In genomic region chr9:110419511-110420112, GRCm38 (mm10) we compare ENCODE assay signal across 19 mouse cellular contexts. TPM values are rescaled to one million over a fixed set of nuclear protein-coding genes. Genes with fewer than 3 reads are reported as not detected.
DNase-seq lines count a peak whose midpoint lies in the region; ATAC-seq and TF ChIP-seq lines count a peak whose summit lies in the region.
"Had no signal": no experiment of that assay in that cellular context is flagged by ENCODE, and none has a peak within 500 bp of the region (broad histone marks: within the 10 kb centered on the region; RNA-seq: fewer than 3 reads in every experiment).

Ngp (plus strand) TSS chr9:110419747.

- H3K9me3 ChIP-seq in lung, postnatal 0 days (ENCODE audit: low read length), result no peaks in the 10 kb centered on the region
- no peaks in the 10 kb centered on the region for H3K9me3 ChIP-seq in liver, embryonic 14.5 days (ENCODE audit: control insufficient read depth, low read length)
- H3K9me3 ChIP-seq in stomach, embryonic 16.5 days (replicated peaks; ENCODE audit: control insufficient read depth, low read length), result no peaks in the 10 kb centered on the region
- no peaks in the 10 kb centered on the region for H3K9me3 ChIP-seq in intestine, postnatal 0 days (ENCODE audit: control insufficient read depth)
- H3K9me3 ChIP-seq: embryonic facial prominence, embryonic 15.5 days; forebrain, embryonic 13.5 days; G1E; hindbrain, embryonic 10.5 days; limb, embryonic 12.5 days; lung, embryonic 15.5 days had no signal

- no peak within 1 kb of the TSS for H3K9ac ChIP-seq in lung, postnatal 0 days (replicated peaks; ENCODE audit: low read depth)
- no peak within 1 kb of the TSS for H3K9ac ChIP-seq in liver, embryonic 14.5 days (replicated peaks)
- no peak within 1 kb of the TSS for H3K9ac ChIP-seq in stomach, embryonic 16.5 days (ENCODE audit: low read length)
- no peak within 1 kb of the TSS for H3K9ac ChIP-seq in intestine, postnatal 0 days (ENCODE audit: low read depth, low read length)
- H3K9ac ChIP-seq: embryonic facial prominence, embryonic 15.5 days; forebrain, embryonic 13.5 days; limb, embryonic 12.5 days; lung, embryonic 15.5 days had no signal

- TF ChIP-seq CTCF in lung, postnatal 0 days (IDR thresholded peaks at IDR 0.05), result no peak
- no peak for TF ChIP-seq CTCF in liver, embryonic 14.5 days (IDR thresholded peaks at IDR 0.05; ENCODE audit: low read depth)
- TF ChIP-seq CTCF in intestine, postnatal 0 days (IDR thresholded peaks at IDR 0.05; ENCODE audit: low read depth), result no peak

- no peak for DNase-seq in lung, postnatal 0 days (ENCODE audit: low spot score)
- DNase-seq in lung, postnatal 4 days, result no peak
- DNase-seq in liver, embryonic 14.5 days (ENCODE audit: low read depth in 3 of 3, low spot score in 3 of 3), result no peak
- DNase-seq in heart, adult 8-10 months (ENCODE audit: low spot score), result no peak
- DNase-seq: cerebellum, adult 2 months; kidney, adult 2 months; kidney, postnatal 25 days; layer of hippocampus, adult 9-11 months; right cerebral cortex, postnatal 14 days had no signal

- TF ChIP-seq EP300 in lung, postnatal 0 days (IDR thresholded peaks at IDR 0.05), result no peak
- TF ChIP-seq EP300 in liver, embryonic 14.5 days (IDR thresholded peaks at IDR 0.05; ENCODE audit: low read depth), result no peak

- WGBS in lung, postnatal 0 days, result 74% methylated on average over 12 of the region's 12 CpGs
- 63% methylated on average over 12 of the region's 12 CpGs for WGBS in liver, embryonic 14.5 days (ENCODE audit: insufficient replicate concordance)
- WGBS in stomach, embryonic 16.5 days, result 82% methylated on average over 12 of the region's 12 CpGs
- WGBS in intestine, postnatal 0 days, result 78% methylated on average over 12 of the region's 12 CpGs

- no peak within 1 kb of the TSS for H3K4me2 ChIP-seq in lung, postnatal 0 days (replicated peaks; ENCODE audit: low read depth, low read length)
- H3K4me2 ChIP-seq in liver, embryonic 14.5 days (ENCODE audit: low read depth), result no peak within 1 kb of the TSS
- H3K4me2 ChIP-seq in stomach, embryonic 16.5 days (ENCODE audit: low read depth, low read length), result no peak within 1 kb of the TSS
- H3K4me2 ChIP-seq in intestine, postnatal 0 days (replicated peaks; ENCODE audit: low read depth), result no peak within 1 kb of the TSS
- H3K4me2 ChIP-seq: embryonic facial prominence, embryonic 15.5 days; forebrain, embryonic 13.5 days; limb, embryonic 12.5 days; lung, embryonic 15.5 days had no signal

- H3K36me3 ChIP-seq in lung, postnatal 0 days (ENCODE audit: insufficient read depth, low read length), result no peaks in the 10 kb centered on the region
- H3K36me3 ChIP-seq in liver, embryonic 14.5 days (replicated peaks; ENCODE audit: control insufficient read depth, insufficient read depth, low read depth), result no peaks in the 10 kb centered on the region
- H3K36me3 ChIP-seq in stomach, embryonic 16.5 days (ENCODE audit: control insufficient read depth, insufficient read depth, low read length), result no peaks in the 10 kb centered on the region
- H3K36me3 ChIP-seq in intestine, postnatal 0 days (ENCODE audit: control insufficient read depth, insufficient read depth), result no peaks in the 10 kb centered on the region
- H3K36me3 ChIP-seq: embryonic facial prominence, embryonic 15.5 days; G1E; hindbrain, embryonic 10.5 days; limb, embryonic 12.5 days; lung, embryonic 15.5 days had no signal

- H3K27ac ChIP-seq in lung, postnatal 0 days (ENCODE audit: low read length), result no peak within 1 kb of the TSS
- no peak within 1 kb of the TSS for H3K27ac ChIP-seq in liver, embryonic 14.5 days
- H3K27ac ChIP-seq in stomach, embryonic 16.5 days (ENCODE audit: low read length), result no peak within 1 kb of the TSS
- H3K27ac ChIP-seq in intestine, postnatal 0 days (ENCODE audit: low read depth, low read length), result no peak within 1 kb of the TSS
- H3K27ac ChIP-seq: embryonic facial prominence, embryonic 15.5 days; forebrain, embryonic 13.5 days; hindbrain, embryonic 10.5 days; limb, embryonic 12.5 days; lung, embryonic 15.5 days had no signal

- no peak within 1 kb of the TSS for H3K4me3 ChIP-seq in lung, postnatal 0 days (ENCODE audit: low read depth, low read length)
- no peak within 1 kb of the TSS for H3K4me3 ChIP-seq in liver, embryonic 14.5 days (ENCODE audit: insufficient read depth in 1 of 2, low read depth in 2 of 2, low read length in 2 of 2)
- no peak within 1 kb of the TSS for H3K4me3 ChIP-seq in stomach, embryonic 16.5 days (replicated peaks; ENCODE audit: low read length)
- H3K4me3 ChIP-seq in intestine, postnatal 0 days (ENCODE audit: low read depth, low read length), result no peak within 1 kb of the TSS
- H3K4me3 ChIP-seq: embryonic facial prominence, embryonic 15.5 days; forebrain, embryonic 13.5 days; hindbrain, embryonic 10.5 days; limb, embryonic 12.5 days; lung, embryonic 15.5 days had no signal

- H3K27me3 ChIP-seq in lung, postnatal 0 days (replicated peaks; ENCODE audit: insufficient read depth, low read length), result no peaks in the 10 kb centered on the region
- no peaks in the 10 kb centered on the region for H3K27me3 ChIP-seq in liver, embryonic 14.5 days (ENCODE audit: control insufficient read depth, insufficient read depth, low read length)
- no peaks in the 10 kb centered on the region for H3K27me3 ChIP-seq in stomach, embryonic 16.5 days (ENCODE audit: control insufficient read depth, insufficient read depth, low read length)
- H3K27me3 ChIP-seq in intestine, postnatal 0 days (replicated peaks; ENCODE audit: control insufficient read depth, insufficient read depth, low read length), result no peaks in the 10 kb centered on the region
- H3K27me3 ChIP-seq: embryonic facial prominence, embryonic 15.5 days; forebrain, embryonic 13.5 days; limb, embryonic 12.5 days; lung, embryonic 15.5 days had no signal

- no peak for ATAC-seq in lung, postnatal 0 days
- no peak for ATAC-seq in erythroblast, adult 5-6 weeks (replicated peaks; ENCODE audit: low FRiP score, poor library complexity, severe bottlenecking)
- ATAC-seq in liver, embryonic 14.5 days (ENCODE audit: insufficient read depth), result no peak
- no peak for ATAC-seq in stomach, embryonic 16.5 days (ENCODE audit: insufficient read depth, low FRiP score)
- ATAC-seq in intestine, postnatal 0 days, result no peak
- ATAC-seq: CD4-positive, CD25-positive, alpha-beta regulatory T cell, adult 4 months; forebrain, embryonic 13.5 days had no signal

- no peaks in the 10 kb centered on the region for H3K4me1 ChIP-seq in lung, postnatal 0 days (ENCODE audit: insufficient read depth, low read depth, low read length)
- no peaks in the 10 kb centered on the region for H3K4me1 ChIP-seq in liver, embryonic 14.5 days (replicated peaks; ENCODE audit: control insufficient read depth in 2 of 2, insufficient read depth in 2 of 2, low read length in 1 of 2)
- no peaks in the 10 kb centered on the region for H3K4me1 ChIP-seq in stomach, embryonic 16.5 days (ENCODE audit: control insufficient read depth, insufficient read depth, low read length)
- no peaks in the 10 kb centered on the region; the same call in 1 of the 2 replicates for H3K4me1 ChIP-seq in intestine, postnatal 0 days (replicated peaks; ENCODE audit: control insufficient read depth, insufficient read depth, low read length)
- H3K4me1 ChIP-seq: embryonic facial prominence, embryonic 15.5 days; forebrain, embryonic 13.5 days; hindbrain, embryonic 10.5 days; limb, embryonic 12.5 days; lung, embryonic 15.5 days had no signal

RNA-seq across cellular contexts. Expression of gene Ngp, which starts in this region (rescaled TPM):
- polyA plus RNA-seq in lung, postnatal 0 days (2015; fragmentation: Nextera tagmentation; extraction: Ambion mirVana), result 24.6 and 30.7 TPM in 2 replicates
- total RNA-seq in erythroblast, adult 5-6 weeks (2015; ENCODE audit: low replicate concordance), result 6,400 and 7,048 TPM in 2 replicates
- total RNA-seq in erythroblast, adult 5-6 weeks (2017; ENCODE audit: low replicate concordance), result 1,550 and 2,626 TPM in 2 replicates
- polyA plus RNA-seq in liver, embryonic 14.5 days (2012; rRNA removed), result 38.4 and 42.6 TPM in 2 replicates
- 91.5 and 124 TPM in 2 replicates for polyA plus RNA-seq in liver, embryonic 14.5 days (2014; fragmentation: Nextera tagmentation; extraction: Ambion mirVana)
- polyA plus RNA-seq in stomach, embryonic 16.5 days (2015; fragmentation: Nextera tagmentation; extraction: Ambion mirVana), result 56.0 and 66.0 TPM in 2 replicates
- polyA plus RNA-seq in intestine, postnatal 0 days (2015; fragmentation: Nextera tagmentation; extraction: Ambion mirVana), result 1.9 and 2.1 TPM in 2 replicates
- 1 to 10 TPM in 1 of 4 experiments, not detected in 3; 3.0 TPM for total RNA-seq in heart, adult 8-10 months (2022)
- polyA plus RNA-seq: CD4-positive, CD25-positive, alpha-beta regulatory T cell, adult 4 months; hindbrain, embryonic 10.5 days had no signal

Comparison
In these comparisons a context has a peak if more than half of its experiments do, and no peak if none do; other contexts are left out.
1. RNA of gene Ngp (total RNA-seq): 1,550 to 7,048 TPM in erythroblast, adult 5-6 weeks; 3.0 TPM in heart, adult 8-10 months; every median in the first group is over 100 times any median in the second.